Mouse (Mus musculus) cerebral cortex, adult 2 months (tissue): ENCODE results near the gene Pex6.

Source experiments
- WGBS: fragments of 180-500 bp; shearing (Covaris S2); methylation state at CpG from one replicate; pipeline ENCODE4 v1.1.7; 2018; 5-methylcytosine and 5-hydroxymethylcytosine counted together

Gene Pex6

GRCm38 (mm10) chr17:46699912-46700311 is 11.4 kb upstream of the Pex6 start:
- WGBS: 87% methylated on average over 3 of the region's 3 CpGs

- 41% methylated on average over 12 of the region's 12 CpGs for WGBS
Measured at GRCm38 (mm10) chr17:46701489-46701888, 9.8 kb upstream of the Pex6 start.

- WGBS: 59% methylated on average over 12 of the region's 12 CpGs
Measured at GRCm38 (mm10) chr17:46702100-46702499, 9.2 kb upstream of the Pex6 start.

- 79% methylated on average over 5 of the region's 5 CpGs for WGBS
Measured at GRCm38 (mm10) chr17:46702506-46702905, 8.8 kb upstream of the Pex6 start.

GRCm38 (mm10) chr17:46703971-46704886 is 7.0 kb upstream of the Pex6 start:
- WGBS: 4% methylated on average over 41 of the region's 41 CpGs

- WGBS: 1% methylated on average over 48 of the region's 48 CpGs
Measured at GRCm38 (mm10) chr17:46704887-46705835, 6.1 kb upstream of the Pex6 start, which contains the start of gene Ppp2r5d. Gene Ppp2r5d, minus strand, starts transcription at chr17:46705111.

- 89% methylated on average over 14 of the region's 14 CpGs for WGBS
Measured at GRCm38 (mm10) chr17:46706375-46707089, 4.7 kb upstream of the Pex6 start.

- WGBS: under 1% methylated on average over 72 of the region's 76 CpGs
Measured at GRCm38 (mm10) chr17:46711612-46712271, 479 bp downstream of the Pex6 start.

GRCm38 (mm10) chr17:46712442-46712841 is 1.2 kb downstream of the Pex6 start:
- 50% methylated on average over 7 of the region's 7 CpGs for WGBS

- WGBS: 78% methylated on average over 9 of the region's 9 CpGs
Measured at GRCm38 (mm10) chr17:46713849-46714248, 2.6 kb downstream of the Pex6 start.

- WGBS: 96% methylated on average over 11 of the region's 11 CpGs
Measured at GRCm38 (mm10) chr17:46714756-46715481, 3.7 kb downstream of the Pex6 start.

- 87% methylated on average over 7 of the region's 7 CpGs for WGBS
Measured at GRCm38 (mm10) chr17:46721077-46721476, 9.8 kb downstream of the Pex6 start.

- WGBS: 81% methylated on average over 20 of the region's 20 CpGs
Measured at GRCm38 (mm10) chr17:46724477-46725084, 13.3 kb downstream of the Pex6 start.

- 67% methylated on average over 9 of the region's 9 CpGs for WGBS
Measured at GRCm38 (mm10) chr17:46725273-46725672, 14.0 kb downstream of the Pex6 start.

GRCm38 (mm10) chr17:46725731-46726645 is 14.7 kb downstream of the Pex6 start:
- WGBS: 92% methylated on average over 26 of the region's 26 CpGs

- WGBS: 97% methylated on average over 11 of the region's 11 CpGs
Measured at GRCm38 (mm10) chr17:46727271-46727670, 16.0 kb downstream of the Pex6 start.

GRCm38 (mm10) chr17:46728021-46728420 is 16.8 kb downstream of the Pex6 start:
- 45% methylated on average over 6 of the region's 6 CpGs for WGBS

- 65% methylated on average over 11 of the region's 11 CpGs for WGBS
Measured at GRCm38 (mm10) chr17:46728496-46728895, 17.2 kb downstream of the Pex6 start.

- WGBS: 24% methylated on average over 24 of the region's 24 CpGs
Measured at GRCm38 (mm10) chr17:46728904-46729318, 17.6 kb downstream of the Pex6 start, which contains the start of gene Gnmt. Gene Gnmt, minus strand, starts transcription at chr17:46729168.
